Mouse (Mus musculus): ENCODE results near the gene Btbd35f19. TPM values are rescaled to one million over a fixed set of nuclear protein-coding genes. Genes with fewer than 3 reads are reported as not detected.

Gene Btbd35f19
- not detected for polyA plus RNA-seq (2015; fragmentation: Illumina TruSeq; extraction: RNeasy Lipid Tissue Mini Kit (QIAGEN cat#74804); ENCODE audit: low read depth, low replicate concordance)

DNA sequence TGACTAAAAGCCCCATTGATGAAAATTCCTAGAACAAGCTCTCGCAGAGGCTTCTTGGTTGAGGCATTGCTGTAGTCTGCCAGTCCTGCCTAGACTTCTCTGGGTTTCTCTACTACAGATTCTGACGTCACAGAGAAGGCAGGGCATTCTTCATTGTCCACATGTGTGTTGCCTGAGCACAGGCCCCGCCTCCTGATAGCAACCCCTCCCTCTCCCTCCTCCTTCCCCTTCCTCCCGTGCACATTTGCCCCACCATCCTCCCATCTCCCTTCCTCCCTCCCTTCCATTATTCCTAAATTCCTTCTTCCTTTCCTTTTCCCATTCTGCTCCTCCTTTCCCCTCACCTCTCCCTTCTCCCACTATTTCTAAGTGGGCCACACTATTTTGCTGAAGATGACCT is at the start of gene Btbd35f19:
TSS of gene Btbd35f19 (minus strand) at position 101 of the 400 bp plus-strand sequence.

DNA sequence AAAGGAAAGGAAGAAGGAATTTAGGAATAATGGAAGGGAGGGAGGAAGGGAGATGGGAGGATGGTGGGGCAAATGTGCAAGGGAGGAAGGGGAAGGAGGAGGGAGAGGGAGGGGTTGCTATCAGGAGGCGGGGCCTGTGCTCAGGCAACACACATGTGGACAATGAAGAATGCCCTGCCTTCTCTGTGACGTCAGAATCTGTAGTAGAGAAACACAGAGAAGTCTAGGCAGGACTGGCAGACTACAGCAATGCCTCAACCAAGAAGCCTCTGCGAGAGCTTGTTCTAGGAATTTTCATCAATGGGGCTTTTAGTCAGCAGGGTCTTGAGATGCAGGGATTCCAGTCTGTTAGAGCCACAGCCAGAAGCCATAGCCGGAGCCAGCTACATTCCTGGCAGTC is 47.6 kb downstream of the Btbd35f19 start, which contains the start of gene Btbd35f26:
TSS of gene Btbd35f26 (plus strand) at position 301 of the 400 bp plus-strand sequence.

Other genes with a start within 250 kb of the Btbd35f19 start
- not detected for gene Spin2f, start 130.0 kb downstream of the Btbd35f19 start, polyA plus RNA-seq (2015; fragmentation: Illumina TruSeq; extraction: RNeasy Lipid Tissue Mini Kit (QIAGEN cat#74804); ENCODE audit: low read depth, low replicate concordance)
- not detected for gene Btbd35f26, start 47.5 kb downstream of the Btbd35f19 start, polyA plus RNA-seq (2015; fragmentation: Illumina TruSeq; extraction: RNeasy Lipid Tissue Mini Kit (QIAGEN cat#74804); ENCODE audit: low read depth, low replicate concordance)
- not detected for gene Gm21883, start 190.4 kb upstream of the Btbd35f19 start, polyA plus RNA-seq (2015; fragmentation: Illumina TruSeq; extraction: RNeasy Lipid Tissue Mini Kit (QIAGEN cat#74804); ENCODE audit: low read depth, low replicate concordance)
- gene Spin2e, start 235.0 kb upstream of the Btbd35f19 start, polyA plus RNA-seq (2015; fragmentation: Illumina TruSeq; extraction: RNeasy Lipid Tissue Mini Kit (QIAGEN cat#74804); ENCODE audit: low read depth, low replicate concordance): not detected

Measured in brain, adult 10 weeks (tissue).